Mouse (Mus musculus): ENCODE measurements around the gene Gper1.
"Not testable (repeated sequence)": the region's sequence is repeated elsewhere in the genome, so short reads cannot be mapped to it uniquely, and the experiment has no call there.

Gene Gper1

GRCm38 (mm10) chr5:139390324-139391119 is 32.4 kb upstream of the Gper1 start:
- not testable (repeated sequence) for DNase-seq (ENCODE audit: low read depth, low spot score)

GRCm38 (mm10) chr5:139391309-139391990 is 31.5 kb upstream of the Gper1 start:
- no peak for DNase-seq (ENCODE audit: low read depth, low spot score)

GRCm38 (mm10) chr5:139392219-139393196 is 30.4 kb upstream of the Gper1 start:
- DNase-seq (ENCODE audit: low read depth, low spot score), result no peak

GRCm38 (mm10) chr5:139393197-139393588 is 29.8 kb upstream of the Gper1 start:
- DNase-seq (ENCODE audit: low read depth, low spot score), result no peak

- DNase-seq (ENCODE audit: low read depth, low spot score), result no peak
These were observed 28.6 kb upstream of the Gper1 start for GRCm38 (mm10) chr5:139394399-139394798.

GRCm38 (mm10) chr5:139395528-139395927 is 27.4 kb upstream of the Gper1 start:
- DNase-seq (ENCODE audit: low read depth, low spot score), result no peak

GRCm38 (mm10) chr5:139397359-139397916 is 25.5 kb upstream of the Gper1 start:
- no peak for DNase-seq (ENCODE audit: low read depth, low spot score)

GRCm38 (mm10) chr5:139397959-139398753 is 24.8 kb upstream of the Gper1 start:
- peak; percentile 98 for DNase-seq (ENCODE audit: low read depth, low spot score)

- DNase-seq (ENCODE audit: low read depth, low spot score), result no peak
These were observed 24.2 kb upstream of the Gper1 start for GRCm38 (mm10) chr5:139398786-139399185.

- DNase-seq (ENCODE audit: low read depth, low spot score), result no peak
These were observed 23.0 kb upstream of the Gper1 start for GRCm38 (mm10) chr5:139399991-139400390.

GRCm38 (mm10) chr5:139402106-139402505 is 20.8 kb upstream of the Gper1 start:
- no peak for DNase-seq (ENCODE audit: low read depth, low spot score)

GRCm38 (mm10) chr5:139403692-139404260 is 19.2 kb upstream of the Gper1 start:
- DNase-seq (ENCODE audit: low read depth, low spot score), result no peak

GRCm38 (mm10) chr5:139404801-139405401 is 18.1 kb upstream of the Gper1 start, which contains the start of gene C130050O18Rik:
C130050O18Rik (plus strand) TSS chr5:139405280.
- no peak for DNase-seq (ENCODE audit: low read depth, low spot score)

- no peak for DNase-seq (ENCODE audit: low read depth, low spot score)
These were observed 17.5 kb upstream of the Gper1 start for GRCm38 (mm10) chr5:139405478-139405877.

GRCm38 (mm10) chr5:139405953-139406352 is 17.0 kb upstream of the Gper1 start:
- no peak for DNase-seq (ENCODE audit: low read depth, low spot score)

GRCm38 (mm10) chr5:139407121-139407885 is 15.6 kb upstream of the Gper1 start:
- DNase-seq (ENCODE audit: low read depth, low spot score), result peak; percentile 31

GRCm38 (mm10) chr5:139408511-139408910 is 14.4 kb upstream of the Gper1 start:
- DNase-seq (ENCODE audit: low read depth, low spot score), result peak; percentile 63

GRCm38 (mm10) chr5:139409412-139409811 is 13.5 kb upstream of the Gper1 start:
- DNase-seq (ENCODE audit: low read depth, low spot score), result peak; percentile 100

- no peak for DNase-seq (ENCODE audit: low read depth, low spot score)
These were observed 12.9 kb upstream of the Gper1 start for GRCm38 (mm10) chr5:139410056-139410455.

Data from 3T3-L1 (cell line).